Mouse (Mus musculus): ENCODE measurements around the gene 4930442H23Rik. TPM values are rescaled to one million over a fixed set of nuclear protein-coding genes. Genes with fewer than 3 reads are reported as not detected.
A peak's percentile ranks its signal among the peaks of the same experiment; 100 is the strongest.
"Not testable (repeated sequence)": the region's sequence is repeated elsewhere in the genome, so short reads cannot be mapped to it uniquely, and the experiment has no call there.

4930442H23Rik gene
- total and polyA plus RNA-seq, 3 experiments = not detected

GRCm38 (mm10) chr10:81221402-81222015 lies 37.9 kb upstream of the 4930442H23Rik start:
- peaks cover 18% of the 10 kb centered on the region for H3K4me1 ChIP-seq (ENCODE audit: insufficient read depth, low read depth, low read length)

GRCm38 (mm10) chr10:81217964-81218363 lies 34.3 kb upstream of the 4930442H23Rik start:
- ATAC-seq (ENCODE audit: extremely low read depth, insufficient number of reproducible peaks, low FRiP score, poor library complexity, severe bottlenecking) (no peak), DNase-seq (ENCODE audit: low spot score) (peak; percentile 59)
- no peak for TF ChIP-seq GATA2 (IDR thresholded peaks at IDR 0.05; ENCODE audit: borderline replicate concordance, low read depth, low read length)
- TF ChIP-seq TAL1 (conservative IDR thresholded peaks at IDR 0.05; ENCODE audit: low read depth, low read length) = no peak
- no peak for TF ChIP-seq GATA1 (IDR thresholded peaks at IDR 0.05; ENCODE audit: borderline replicate concordance, low read length)
- TF ChIP-seq POLR2AphosphoS5 (IDR thresholded peaks at IDR 0.05; ENCODE audit: insufficient replicate concordance, low read depth, low read length) = no peak
- TF ChIP-seq CTCF (IDR thresholded peaks at IDR 0.05; ENCODE audit: low read depth, low read length) = peak; percentile 75

More at GRCm38 (mm10) chr10:81221402-81222015, 37.9 kb upstream of the 4930442H23Rik start:
- Histone ChIP-seq H3K36me3 (replicated peaks) (no peaks in the 10 kb centered on the region), H3K9me3 (replicated peaks) (no peaks in the 10 kb centered on the region), H3K27me3 (ENCODE audit: insufficient read depth, low read length) (peaks cover 24% of the 10 kb centered on the region), H3K4me3 (ENCODE audit: low read depth, low read length) (no peak overlapping the region)
- TF ChIP-seq GATA2 (IDR thresholded peaks at IDR 0.05; ENCODE audit: borderline replicate concordance, low read depth, low read length) = no peak
- TF ChIP-seq POLR2AphosphoS5 (IDR thresholded peaks at IDR 0.05; ENCODE audit: insufficient replicate concordance, low read depth, low read length) = no peak
- TF ChIP-seq GATA1 (IDR thresholded peaks at IDR 0.05; ENCODE audit: borderline replicate concordance, low read length) = no peak
- TF ChIP-seq CTCF (IDR thresholded peaks at IDR 0.05; ENCODE audit: low read depth, low read length) = no peak
- TF ChIP-seq TAL1 (conservative IDR thresholded peaks at IDR 0.05; ENCODE audit: low read depth, low read length) = no peak
- DNase-seq (ENCODE audit: low spot score) (peak; percentile 49), ATAC-seq (ENCODE audit: extremely low read depth, insufficient number of reproducible peaks, low FRiP score, poor library complexity, severe bottlenecking) (no peak)

GRCm38 (mm10) chr10:81217267-81217666 lies 33.6 kb upstream of the 4930442H23Rik start:
- Histone ChIP-seq H3K4me1 (ENCODE audit: insufficient read depth, low read depth, low read length) (peaks cover 18% of the 10 kb centered on the region), H3K27me3 (ENCODE audit: insufficient read depth, low read length) (peaks cover 45% of the 10 kb centered on the region)
- not testable (repeated sequence) for ATAC-seq (ENCODE audit: extremely low read depth, insufficient number of reproducible peaks, low FRiP score, poor library complexity, severe bottlenecking); DNase-seq (ENCODE audit: low spot score); H3K36me3 ChIP-seq (replicated peaks); H3K9me3 ChIP-seq (replicated peaks); H3K4me3 ChIP-seq (ENCODE audit: low read depth, low read length)
- 0 out of 2 replicates have a peak, but pooled peaks have one; percentile 2 for TF ChIP-seq CTCF (IDR thresholded peaks at IDR 0.05; ENCODE audit: low read depth, low read length)

More at GRCm38 (mm10) chr10:81217964-81218363, 34.3 kb upstream of the 4930442H23Rik start:
- Histone ChIP-seq H3K4me1 (ENCODE audit: insufficient read depth, low read depth, low read length) (peaks cover 18% of the 10 kb centered on the region), H3K9me3 (replicated peaks) (no peaks in the 10 kb centered on the region), H3K4me3 (ENCODE audit: low read depth, low read length) (no peak overlapping the region), H3K27me3 (ENCODE audit: insufficient read depth, low read length) (peaks cover 40% of the 10 kb centered on the region), H3K36me3 (replicated peaks) (no peaks in the 10 kb centered on the region)

- peaks cover 46% of the 10 kb centered on the region for H3K27me3 ChIP-seq (ENCODE audit: insufficient read depth, low read length)
- H3K9me3 ChIP-seq (replicated peaks) = no peaks in the 10 kb centered on the region
- TF ChIP-seq GATA1 (IDR thresholded peaks at IDR 0.05; ENCODE audit: borderline replicate concordance, low read length) (no peak), TAL1 (conservative IDR thresholded peaks at IDR 0.05; ENCODE audit: low read depth, low read length) (no peak), CTCF (IDR thresholded peaks at IDR 0.05; ENCODE audit: low read depth, low read length) (no peak), GATA2 (IDR thresholded peaks at IDR 0.05; ENCODE audit: borderline replicate concordance, low read depth, low read length) (no peak), POLR2AphosphoS5 (IDR thresholded peaks at IDR 0.05; ENCODE audit: insufficient replicate concordance, low read depth, low read length) (no peak)
- no peak for ATAC-seq (ENCODE audit: extremely low read depth, insufficient number of reproducible peaks, low FRiP score, poor library complexity, severe bottlenecking)
- peaks cover 17% of the 10 kb centered on the region for H3K4me1 ChIP-seq (ENCODE audit: insufficient read depth, low read depth, low read length)
- H3K4me3 ChIP-seq (ENCODE audit: low read depth, low read length) = no peak overlapping the region
- DNase-seq (ENCODE audit: low spot score) = no peak
- no peaks in the 10 kb centered on the region for H3K36me3 ChIP-seq (replicated peaks)
Observed at GRCm38 (mm10) chr10:81216810-81217209, 33.2 kb upstream of the 4930442H23Rik start.

- no peak for ATAC-seq (ENCODE audit: extremely low read depth, insufficient number of reproducible peaks, low FRiP score, poor library complexity, severe bottlenecking)
- Histone ChIP-seq H3K36me3 (replicated peaks) (no peaks in the 10 kb centered on the region), H3K4me3 (ENCODE audit: low read depth, low read length) (no peak overlapping the region)
Observed at GRCm38 (mm10) chr10:81216260-81216659, 32.6 kb upstream of the 4930442H23Rik start.

GRCm38 (mm10) chr10:81210154-81210553 lies 26.5 kb upstream of the 4930442H23Rik start:
- H3K27me3 ChIP-seq (ENCODE audit: insufficient read depth, low read length) = peaks cover 60% of the 10 kb centered on the region
- H3K36me3 ChIP-seq (replicated peaks) = no peaks in the 10 kb centered on the region
- H3K4me3 ChIP-seq (ENCODE audit: low read depth, low read length) = no peak overlapping the region
- DNase-seq (ENCODE audit: low spot score) = no peak
- no peaks in the 10 kb centered on the region for H3K4me1 ChIP-seq (ENCODE audit: insufficient read depth, low read depth, low read length)
- ATAC-seq (ENCODE audit: extremely low read depth, insufficient number of reproducible peaks, low FRiP score, poor library complexity, severe bottlenecking) = no peak
- H3K9me3 ChIP-seq (replicated peaks) = peaks cover 4% of the 10 kb centered on the region
- no peak for TF ChIP-seq POLR2AphosphoS5 (IDR thresholded peaks at IDR 0.05; ENCODE audit: insufficient replicate concordance, low read depth, low read length)
- TF ChIP-seq CTCF (IDR thresholded peaks at IDR 0.05; ENCODE audit: low read depth, low read length) = peak; percentile 20

More at GRCm38 (mm10) chr10:81216260-81216659, 32.6 kb upstream of the 4930442H23Rik start:
- DNase-seq (ENCODE audit: low spot score) = no peak
- TF ChIP-seq TAL1 (conservative IDR thresholded peaks at IDR 0.05; ENCODE audit: low read depth, low read length) (no peak), CTCF (IDR thresholded peaks at IDR 0.05; ENCODE audit: low read depth, low read length) (no peak), POLR2AphosphoS5 (IDR thresholded peaks at IDR 0.05; ENCODE audit: insufficient replicate concordance, low read depth, low read length) (no peak), GATA1 (IDR thresholded peaks at IDR 0.05; ENCODE audit: borderline replicate concordance, low read length) (no peak), GATA2 (IDR thresholded peaks at IDR 0.05; ENCODE audit: borderline replicate concordance, low read depth, low read length) (no peak)
- Histone ChIP-seq H3K4me1 (ENCODE audit: insufficient read depth, low read depth, low read length) (peaks cover 12% of the 10 kb centered on the region), H3K27me3 (ENCODE audit: insufficient read depth, low read length) (peaks cover 46% of the 10 kb centered on the region), H3K9me3 (replicated peaks) (no peaks in the 10 kb centered on the region)
